Mouse (Mus musculus) small intestine, adult 2 months (tissue): ENCODE measurements around the gene Kcnc3.

ENCODE experiments used
- CTCF ChIP-seq: fragments of 200-500 bp; IDR thresholded peaks from 2 replicates; pipeline ENCODE4 v1.5.1; 2012; ENCODE audit warnings: low read depth, mild to moderate bottlenecking, control low read depth, inconsistent platforms, low read length, moderate library complexity, mixed read lengths; ENCODE audit not compliant: insufficient replicate concordance, insufficient read length; ENCODE audit errors: extremely low read depth
- POLR2A ChIP-seq: fragments of 200-500 bp; IDR thresholded peaks from 2 replicates; pipeline ENCODE4 v1.6.1; 2012; ENCODE audit warnings: low read depth, mild to moderate bottlenecking, control low read depth, inconsistent platforms, low read length, moderate library complexity

DNA sequence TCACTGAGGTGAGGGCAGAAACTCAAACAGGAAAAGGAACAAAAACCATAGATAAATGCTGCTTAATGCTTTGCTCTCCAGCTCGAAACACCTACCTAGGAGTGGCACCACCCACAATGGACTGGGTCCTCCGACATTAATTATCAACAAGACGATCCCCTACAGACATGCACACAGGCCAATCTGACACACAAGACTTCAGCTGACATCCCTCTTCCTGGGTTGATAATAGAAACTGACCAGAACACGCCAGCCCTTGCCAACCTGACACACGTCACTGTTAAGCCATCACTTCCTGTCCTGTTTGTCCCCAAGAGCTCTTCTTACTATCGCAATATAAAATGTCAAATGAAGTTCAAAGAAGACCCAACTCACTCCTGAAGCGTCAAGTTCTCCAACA lies 61.0 kb downstream of the Kcnc3 start:
- no peak for TF ChIP-seq CTCF
- TF ChIP-seq POLR2A: no peak
